Mouse (Mus musculus): ENCODE results near the gene Elp4.

GRCm38 (mm10) chr2:105802902-105803301 lies 101.5 kb downstream of the Elp4 start:
- TF ChIP-seq POLR2A (IDR thresholded peaks at IDR 0.05; ENCODE audit: borderline replicate concordance, extremely low read depth, low read depth, low read length) (no peak), CTCF (IDR thresholded peaks at IDR 0.05; ENCODE audit: insufficient read depth, low read length) (no peak)

Measured in lung, adult 2 months (tissue).